Mouse (Mus musculus) spleen, embryonic (tissue): ENCODE data around the gene Tnni1.

Experiments
- CTCF ChIA-PET: fragments of 350-600 bp; sonication (Branson Sonifier 250); formaldehyde crosslinking; loops from one replicate; lab custom pipeline; 2022; lab: Charles Lee

Tnni1 gene

GRCm38 (mm10) chr1:135778780-135779535 is at the start of gene Tnni1:
Tnni1 (plus strand) TSS chr1:135779434.
- CTCF ChIA-PET = interaction anchor here (0.6 to 1.2 kb wide), 7 partner anchors 10 to 148 kb away, joined by 3 to 8 read pairs (median 4); partner anchors contain the start of gene Csrp1

DNA sequence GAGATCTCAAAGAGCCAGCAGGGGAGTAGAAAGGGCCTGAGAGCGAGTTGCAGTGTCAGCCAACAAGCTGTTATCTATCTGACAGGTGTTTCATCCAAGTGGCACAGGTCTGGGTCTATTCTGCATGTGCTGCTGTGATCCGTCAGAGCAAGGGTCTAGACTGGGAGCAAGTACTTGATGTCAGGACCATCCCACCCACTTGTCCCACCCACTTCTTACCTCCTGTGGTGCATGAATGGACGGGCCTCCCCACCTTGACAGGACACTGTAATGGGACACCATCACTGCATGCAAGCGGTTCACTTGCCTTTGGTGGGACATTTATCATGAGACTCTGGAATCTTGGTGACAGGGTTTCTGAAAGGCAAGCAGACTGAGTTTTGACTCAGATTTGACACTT is 49.4 kb upstream of the Tnni1 start:
- CTCF ChIA-PET = interaction anchor here (0.7 to 1.0 kb wide), 3 partner anchors 9 to 10 kb away, joined by 3 to 4 read pairs (median 3); no protein-coding TSS in a partner anchor

DNA sequence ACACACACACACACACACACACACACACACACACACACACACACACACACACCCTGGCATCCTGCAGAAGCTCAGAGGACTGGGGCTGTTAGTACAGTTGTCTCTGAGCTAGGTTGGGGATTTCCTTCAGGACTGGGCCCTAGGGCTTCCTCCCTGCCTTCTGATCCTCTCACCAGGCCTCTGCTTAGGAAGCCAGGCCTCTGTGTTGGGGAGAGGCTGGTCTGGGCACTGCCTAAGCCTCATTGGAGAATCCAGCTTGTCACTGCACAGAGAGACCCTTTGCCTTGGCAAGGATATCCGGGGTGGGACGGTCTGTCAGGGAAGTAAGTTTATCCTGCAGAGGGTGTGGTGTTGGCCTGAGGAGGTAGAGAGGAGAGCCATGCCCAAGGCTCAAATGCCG is 48.9 kb upstream of the Tnni1 start:
- CTCF ChIA-PET = interaction anchor here (0.7 kb wide), 3 partner anchors 8 to 47 kb away, joined by 3 to 4 read pairs (median 3); no protein-coding TSS in a partner anchor

DNA sequence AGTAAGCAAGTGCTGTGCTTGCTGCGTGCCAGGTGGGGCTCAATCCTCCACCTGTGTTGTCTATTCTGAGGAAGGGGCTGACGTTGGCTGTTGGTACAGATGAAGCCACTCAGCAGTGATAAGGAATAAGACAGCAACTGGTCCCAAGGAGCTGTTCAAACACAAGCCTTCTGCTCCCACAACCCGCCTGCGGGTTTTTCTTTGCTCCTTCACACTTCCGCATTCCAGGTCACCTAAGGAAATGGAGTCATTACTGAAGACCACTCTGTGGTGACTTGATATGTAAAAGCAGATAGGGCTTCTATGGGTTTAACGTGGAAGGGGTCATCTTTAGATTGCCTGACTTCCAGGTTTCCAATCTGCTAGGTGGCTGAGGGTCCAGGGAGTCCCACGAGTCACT is 47.8 kb upstream of the Tnni1 start:
- CTCF ChIA-PET = no interaction called here

DNA sequence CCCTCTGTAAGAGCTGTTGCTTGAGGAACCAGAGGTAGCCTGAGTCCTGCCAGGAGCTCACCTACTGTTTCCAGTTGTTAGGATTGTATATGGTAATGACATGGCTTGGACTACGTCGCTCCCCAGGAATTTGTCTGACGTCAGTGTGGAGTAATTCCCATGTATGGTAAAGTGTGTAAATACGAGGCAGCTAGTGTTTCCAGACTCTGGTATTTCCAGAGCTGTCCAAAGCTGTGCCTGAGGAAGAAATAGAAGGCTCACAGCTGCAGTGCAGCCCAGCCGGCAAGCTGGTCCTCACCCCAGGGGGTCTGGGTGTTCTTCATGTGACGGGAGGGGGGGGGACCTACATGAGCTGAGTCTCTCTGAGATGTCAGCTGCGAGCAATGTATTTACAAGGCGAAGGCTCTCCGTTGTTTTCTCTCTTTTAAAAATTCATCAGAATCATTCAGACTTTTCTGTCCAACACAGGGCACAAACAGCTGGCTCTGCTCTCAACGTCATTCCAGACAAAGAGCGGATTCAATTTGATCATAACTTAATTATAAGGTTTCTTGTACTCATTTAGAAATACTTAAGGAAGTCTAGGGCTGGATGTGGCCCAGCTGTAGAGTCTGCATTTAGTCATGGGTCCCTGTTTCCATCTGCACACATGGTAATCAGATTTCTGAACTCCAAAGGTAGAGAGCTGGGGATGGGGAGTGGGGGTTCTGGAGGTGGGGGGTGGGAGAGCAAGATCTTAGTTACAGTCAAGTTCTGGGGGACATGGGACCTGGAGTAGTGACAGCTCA is 47.1 kb upstream of the Tnni1 start:
- CTCF ChIA-PET = interaction anchor here (0.6 kb wide), 1 partner anchor 47 kb away, joined by 3 read pairs; the partner anchor contains the start of gene Tnni1

DNA sequence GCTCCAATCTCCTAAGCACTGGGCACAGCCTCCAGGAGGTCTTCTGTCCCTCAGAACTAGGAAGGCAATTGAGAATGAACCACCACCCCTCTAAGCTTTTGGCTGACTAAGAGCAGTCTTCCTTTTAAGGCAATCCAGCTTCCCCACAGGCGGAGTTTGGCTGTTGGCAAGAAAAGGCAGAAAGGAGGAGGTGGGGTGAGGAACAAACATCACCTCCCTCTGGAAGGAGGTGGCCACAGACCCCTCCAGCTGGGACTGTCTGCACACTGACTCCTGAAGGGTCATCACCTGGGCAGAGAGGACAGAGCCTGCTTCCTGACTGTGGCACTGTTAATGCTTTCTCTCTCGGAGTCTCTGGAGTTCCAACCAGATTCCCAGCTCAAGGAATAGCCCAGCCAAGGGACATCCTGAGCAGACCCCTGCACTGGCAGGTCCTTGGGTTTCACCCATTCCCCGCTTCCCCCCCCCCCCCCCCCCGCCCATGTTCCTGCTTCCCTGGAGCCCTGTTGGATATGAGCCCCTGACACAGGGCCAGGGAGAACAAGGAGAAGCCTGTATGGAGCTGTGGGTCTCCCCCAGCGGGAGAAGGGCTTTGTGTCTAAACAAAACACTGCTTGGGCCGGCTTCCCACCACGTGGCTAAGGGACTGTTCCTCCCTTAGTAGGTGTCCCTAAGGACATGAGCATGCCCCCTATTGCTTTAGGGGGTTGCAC is 44.9 kb upstream of the Tnni1 start:
- CTCF ChIA-PET = interaction anchor here (0.7 kb wide), 1 partner anchor 1035 kb away, joined by 4 read pairs; no protein-coding TSS in a partner anchor

- CTCF ChIA-PET = no interaction called here
These were observed 43.8 kb upstream of the Tnni1 start for GRCm38 (mm10) chr1:135735460-135735859.

GRCm38 (mm10) chr1:135744987-135745386 is 34.2 kb upstream of the Tnni1 start:
- CTCF ChIA-PET = no interaction called here

GRCm38 (mm10) chr1:135746248-135746647 is 33.0 kb upstream of the Tnni1 start:
- CTCF ChIA-PET = interaction anchor here (0.6 kb wide), 1 partner anchor 28 kb away, joined by 3 read pairs; no protein-coding TSS in a partner anchor

GRCm38 (mm10) chr1:135752737-135753348 is 26.4 kb upstream of the Tnni1 start:
- CTCF ChIA-PET = interaction anchor here (0.8 to 1.6 kb wide), 7 partner anchors 10 to 39 kb away, joined by 3 to 10 read pairs (median 5); no protein-coding TSS in a partner anchor

GRCm38 (mm10) chr1:135755287-135755686 is 23.9 kb upstream of the Tnni1 start:
- CTCF ChIA-PET = no interaction called here

- CTCF ChIA-PET = no interaction called here
These were observed 23.3 kb upstream of the Tnni1 start for GRCm38 (mm10) chr1:135755913-135756312.

- CTCF ChIA-PET = no interaction called here
These were observed 21.9 kb upstream of the Tnni1 start for GRCm38 (mm10) chr1:135757287-135757686.

DNA sequence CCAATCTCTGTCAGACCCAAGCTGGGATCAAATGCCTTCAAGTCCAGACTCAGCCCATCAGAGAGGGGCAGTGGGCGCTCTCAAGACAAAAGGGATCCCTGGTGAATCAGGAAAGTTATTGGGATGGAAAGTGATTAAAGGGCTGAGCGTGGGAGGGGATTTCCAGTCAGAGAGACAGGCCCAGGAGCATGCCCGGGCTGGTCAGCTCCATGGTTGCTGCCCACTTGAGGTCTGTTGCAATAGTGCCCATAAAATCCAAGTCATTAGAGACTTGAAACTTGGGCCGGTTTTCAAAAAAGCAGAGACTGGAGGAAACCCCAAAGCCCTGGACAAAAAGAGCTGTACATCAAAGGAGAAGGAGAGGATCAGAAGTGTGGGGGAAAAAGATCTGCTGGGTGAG is 19.5 kb upstream of the Tnni1 start:
- CTCF ChIA-PET = no interaction called here

GRCm38 (mm10) chr1:135760216-135760615 is 19.0 kb upstream of the Tnni1 start:
- CTCF ChIA-PET = interaction anchor here (0.6 kb wide), 1 partner anchor 19 kb away, joined by 8 read pairs; the partner anchor contains the start of gene Tnni1

- CTCF ChIA-PET = no interaction called here
These were observed 17.5 kb upstream of the Tnni1 start for GRCm38 (mm10) chr1:135761728-135762127.

DNA sequence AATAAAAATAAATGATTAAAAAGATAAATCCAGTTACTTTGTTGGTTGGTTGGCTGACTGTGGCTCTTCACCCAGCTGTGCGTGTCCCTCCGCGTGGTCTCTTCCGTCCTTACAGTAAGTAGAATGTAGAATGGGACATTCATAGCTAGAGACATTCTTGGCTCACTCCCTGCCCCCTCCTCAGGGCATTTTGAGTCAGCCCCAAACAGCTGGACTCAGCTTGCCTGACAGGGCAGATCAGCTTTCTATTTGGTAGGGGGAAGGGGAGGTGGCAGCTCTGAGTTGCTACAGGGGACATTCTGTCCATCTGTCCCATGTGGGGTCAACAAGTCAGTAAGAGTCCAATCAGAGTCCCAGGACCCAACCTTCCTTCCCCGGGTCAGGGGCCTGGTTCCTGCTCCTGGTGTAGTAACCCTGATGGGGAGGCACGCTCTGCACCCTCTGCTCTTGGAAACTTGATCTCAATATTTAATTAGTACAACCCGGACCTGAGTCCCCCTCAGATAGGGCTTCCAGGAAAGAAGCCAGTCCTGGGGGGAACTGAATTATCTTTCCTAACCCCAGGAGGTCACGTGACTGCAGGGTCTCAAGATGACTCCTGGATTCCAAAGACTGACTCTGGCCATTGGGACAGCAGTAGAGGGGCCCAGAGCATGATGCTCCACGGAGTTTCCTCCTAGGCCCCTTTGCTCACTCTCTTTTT is 15.6 kb upstream of the Tnni1 start:
- CTCF ChIA-PET = interaction anchor here (0.6 to 1.1 kb wide), 2 partner anchors 10 to 18 kb away, joined by 3 read pairs; no protein-coding TSS in a partner anchor

DNA sequence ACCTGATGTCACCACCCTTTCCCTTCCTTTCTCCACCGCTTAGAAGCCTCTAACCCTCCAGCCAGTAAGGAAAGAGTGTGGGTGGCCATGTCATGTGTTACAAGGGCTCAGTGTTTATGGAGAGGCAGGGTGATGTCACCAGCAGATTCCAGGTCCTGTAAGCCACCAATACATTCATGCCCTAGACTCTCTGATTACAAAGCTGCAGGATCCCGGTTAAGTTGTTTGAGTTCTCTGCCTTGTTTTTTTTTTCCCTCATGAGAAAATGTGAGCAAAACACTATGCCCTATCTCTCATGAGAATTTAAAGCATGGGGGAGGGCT is 15.1 kb upstream of the Tnni1 start:
- CTCF ChIA-PET = no interaction called here

DNA sequence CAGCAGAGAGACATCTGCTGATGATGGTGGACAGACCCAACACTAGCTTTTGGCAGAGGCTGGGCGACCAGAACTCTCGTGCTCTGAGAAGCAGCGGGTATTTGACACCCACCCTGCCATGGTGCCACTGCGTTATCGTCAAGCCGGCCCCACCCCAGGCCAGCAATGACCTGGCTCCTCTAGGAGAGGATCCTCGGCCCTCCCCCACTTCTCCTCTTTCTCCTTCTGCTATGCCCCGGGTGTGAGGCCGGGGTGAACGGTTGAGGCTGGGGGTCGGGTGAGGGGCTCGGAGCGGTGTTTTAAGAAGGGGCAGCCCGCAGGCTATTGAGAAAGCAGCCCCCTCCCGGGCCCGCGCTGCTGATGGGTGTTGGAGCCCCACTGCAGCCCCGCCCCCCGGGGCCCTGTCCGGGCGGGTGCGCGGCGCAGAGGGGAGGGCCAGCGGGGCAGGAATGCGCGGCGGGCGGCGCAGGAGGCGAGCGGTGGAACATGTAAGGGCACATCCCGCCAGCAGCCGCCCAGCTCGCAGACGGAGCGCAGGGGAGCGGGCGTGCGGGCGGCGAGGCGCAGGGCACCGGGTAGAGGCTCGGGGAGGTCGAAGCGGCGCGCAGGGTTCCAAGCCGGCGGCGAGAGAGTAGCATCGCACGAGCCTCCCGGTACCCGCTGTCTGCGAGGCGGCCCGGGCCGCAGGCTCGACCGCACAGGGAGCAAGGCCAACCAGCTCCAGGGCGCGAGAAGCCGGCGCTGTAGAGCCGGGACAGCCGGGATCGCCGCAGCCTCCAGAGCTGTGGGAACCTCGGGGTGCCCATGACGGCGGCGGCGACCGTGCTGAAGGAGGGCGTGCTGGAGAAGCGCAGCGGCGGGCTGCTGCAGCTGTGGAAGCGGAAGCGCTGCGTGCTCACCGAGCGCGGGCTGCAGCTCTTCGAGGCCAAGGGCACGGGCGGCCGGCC is 13.3 kb upstream of the Tnni1 start, which contains the start of gene Phlda3:
Gene Phlda3 (plus strand): TSS at position 475 of the 947 bp plus-strand sequence.
- CTCF ChIA-PET = interaction anchor here (0.8 kb wide), 1 partner anchor 46 kb away, joined by 3 read pairs; the partner anchor contains the start of gene Csrp1
